Mouse (Mus musculus) hematopoietic multipotent progenitor cell, adult 10-12 weeks (in vitro differentiated cells): ENCODE measurements around the gene Gbe1. TPM values are rescaled to one million over a fixed set of nuclear protein-coding genes. Genes with fewer than 3 reads are reported as not detected.

Experiments used
- polyA plus RNA-seq: library from polyadenylated mRNA; stranded (reverse); fragments of >175 nt; gene quantifications from 2 replicates; pipeline ENCODE4 v1.2.3, GENCODE M21; 2012; ENCODE audit warnings: low replicate concordance

Gene Gbe1
- 4.3 and 9.8 TPM in 2 replicates for polyA plus RNA-seq

GRCm38 (mm10) chr16:70313886-70314577 lies at the start of gene Gbe1:
Gbe1 (plus strand) TSS chr16:70313949.

